Mouse (Mus musculus) forebrain, embryonic 14.5 days (tissue): ENCODE measurements around the gene Armc6. TPM values are rescaled to one million over a fixed set of nuclear protein-coding genes. Genes with fewer than 3 reads are reported as not detected.

Experiments used
- ATAC-seq: fragments of 200-750 bp; cut with Nextera tagmentation; 2 replicates; pipeline ENCODE4 v1.8.0; 2017; ENCODE audit warnings: mild to moderate bottlenecking, moderate library complexity
- DNase-seq: peaks from one replicate; pipeline ENCODE4 v3.0.0-alpha.2; 2015; ENCODE audit warnings: low spot score
- H3K27ac ChIP-seq: fragments of 300-500 bp; sonication (generic); 2 replicates; pipeline ENCODE4 v1.5.1; 2014; ENCODE audit warnings: low read depth, mild to moderate bottlenecking, control low read depth, low read length, moderate library complexity
- H3K27me3 ChIP-seq: fragments of 300-500 bp; sonication (generic); replicated peaks from 2 replicates; pipeline ENCODE4 v1.6.1; 2014; ENCODE audit warnings: low read length, control low read depth, mixed read lengths; ENCODE audit not compliant: control insufficient read depth, insufficient read depth
- H3K36me3 ChIP-seq: fragments of 300-500 bp; sonication (generic); 2 replicates; pipeline ENCODE4 v1.6.1; 2014; ENCODE audit warnings: low read length, control low read depth; ENCODE audit not compliant: control insufficient read depth, insufficient read depth
- H3K4me1 ChIP-seq: fragments of 300-500 bp; sonication (generic); 2 replicates; pipeline ENCODE4 v1.6.1; 2014; ENCODE audit warnings: antibody characterized with exemption, low read length, control low read depth; ENCODE audit not compliant: control insufficient read depth, insufficient read depth
- H3K4me2 ChIP-seq: fragments of 300-500 bp; sonication (generic); 2 replicates; pipeline ENCODE4 v1.6.1; 2014; ENCODE audit warnings: mild to moderate bottlenecking, control low read depth, low read length
- H3K4me3 ChIP-seq: fragments of 300-500 bp; sonication (generic); 2 replicates; pipeline ENCODE4 v1.5.1; 2014; ENCODE audit warnings: low read depth, low read length, control low read depth
- H3K9ac ChIP-seq: fragments of 300-500 bp; sonication (generic); 2 replicates; pipeline ENCODE4 v1.6.1; 2014; ENCODE audit warnings: mild to moderate bottlenecking, low read length, control low read depth, moderate library complexity
- H3K9me3 ChIP-seq: fragments of 300-500 bp; sonication (generic); replicated peaks from 2 replicates; pipeline ENCODE4 v1.6.1; 2016; ENCODE audit warnings: low read length, control low read depth, mixed read lengths; ENCODE audit not compliant: control insufficient read depth
- WGBS: fragments of 180-500 bp; shearing (Covaris S2); extraction: QIAGEN DNeasy Blood & Tissue Kit; methylation state at CpG from one replicate; pipeline ENCODE4 v1.1.7; 2014; 5-methylcytosine and 5-hydroxymethylcytosine counted together
- polyA plus RNA-seq: library from polyadenylated mRNA; unstranded; fragments of >200 nt; fragmentation: Nextera tagmentation; extraction: Ambion mirVana; gene quantifications from 2 replicates; pipeline ENCODE4 v1.2.1, GENCODE M21; 2014

Armc6 gene
- polyA plus RNA-seq, 1 experiment from 2014 or later = 79.2 TPM

- H3K4me3 ChIP-seq = no peak overlapping the region
- no peak overlapping the region for H3K9ac ChIP-seq
- no peaks in the 10 kb centered on the region for H3K9me3 ChIP-seq
- H3K36me3 ChIP-seq = peaks cover 40% of the 10 kb centered on the region
- no peaks in the 10 kb centered on the region for H3K4me1 ChIP-seq
- DNase-seq = no peak
- no peak overlapping the region for H3K27ac ChIP-seq
- no peaks in the 10 kb centered on the region for H3K27me3 ChIP-seq
- 100% methylated on average over 4 of the region's 4 CpGs for WGBS
- no peak for ATAC-seq
- H3K4me2 ChIP-seq = no peak overlapping the region
Observed at GRCm38 (mm10) chr8:70179082-70179481, 55.2 kb downstream of the Armc6 start.

- H3K27me3 ChIP-seq = no peaks in the 10 kb centered on the region
- peaks cover 40% of the 10 kb centered on the region for H3K36me3 ChIP-seq
- no peak overlapping the region for H3K4me3 ChIP-seq
- H3K9me3 ChIP-seq = no peaks in the 10 kb centered on the region
- ATAC-seq (no peak), DNase-seq (no peak)
- no peak overlapping the region for H3K9ac ChIP-seq
- H3K4me1 ChIP-seq = no peaks in the 10 kb centered on the region
- 90% methylated on average over 2 of the region's 2 CpGs for WGBS
- no peak overlapping the region for H3K4me2 ChIP-seq
- no peak overlapping the region for H3K27ac ChIP-seq
Observed at GRCm38 (mm10) chr8:70178231-70178630, 56.0 kb downstream of the Armc6 start.

GRCm38 (mm10) chr8:70174079-70174478 is 60.2 kb downstream of the Armc6 start:
- Histone ChIP-seq H3K4me2 (no peak overlapping the region), H3K27ac (no peak overlapping the region), H3K4me1 (peaks cover 7% of the 10 kb centered on the region; the same call in 1 of the 2 replicates), H3K36me3 (peaks cover 15% of the 10 kb centered on the region), H3K9ac (peak overlapping the region; percentile 21; the same call in 1 of the 2 replicates), H3K4me3 (no peak overlapping the region), H3K27me3 (no peaks in the 10 kb centered on the region), H3K9me3 (no peaks in the 10 kb centered on the region)
- ATAC-seq (no peak), DNase-seq (no peak)
- WGBS = 91% methylated on average over 7 of the region's 7 CpGs

GRCm38 (mm10) chr8:70173320-70173719 is 60.9 kb downstream of the Armc6 start:
- H3K4me1 ChIP-seq = peaks cover 7% of the 10 kb centered on the region; the same call in 1 of the 2 replicates
- no peak for DNase-seq
- ATAC-seq = no peak
- H3K4me2 ChIP-seq = peak overlapping the region; percentile 62
- H3K9me3 ChIP-seq = no peaks in the 10 kb centered on the region
- H3K27me3 ChIP-seq = no peaks in the 10 kb centered on the region
- peaks cover 15% of the 10 kb centered on the region for H3K36me3 ChIP-seq
- H3K9ac ChIP-seq = no peak overlapping the region; the same call in 1 of the 2 replicates
- 88% methylated on average over 5 of the region's 5 CpGs for WGBS
- no peak overlapping the region for H3K27ac ChIP-seq
- 0 out of 2 replicates have a peak overlapping the region, but pooled peaks have one; percentile 54 for H3K4me3 ChIP-seq

GRCm38 (mm10) chr8:70172043-70172681 is 62.1 kb downstream of the Armc6 start, which contains the start of gene Tmem161a:
Tmem161a (plus strand) TSS chr8:70172356.
- no peak within 1 kb of the TSS for H3K27ac ChIP-seq
- peak; percentile 98 for DNase-seq
- peaks cover 5% of the 10 kb centered on the region for H3K36me3 ChIP-seq
- peak within 1 kb of the TSS; percentile 69 for H3K9ac ChIP-seq
- peak; percentile 99 for ATAC-seq
- 3% methylated on average over 27 of the region's 27 CpGs for WGBS
- peaks cover 7% of the 10 kb centered on the region; the same call in 1 of the 2 replicates for H3K4me1 ChIP-seq
- H3K4me2 ChIP-seq = peak within 1 kb of the TSS; percentile 62
- no peaks in the 10 kb centered on the region for H3K9me3 ChIP-seq
- H3K27me3 ChIP-seq = no peaks in the 10 kb centered on the region
- peak within 1 kb of the TSS; percentile 54 for H3K4me3 ChIP-seq

GRCm38 (mm10) chr8:70171240-70171639 is 63.0 kb downstream of the Armc6 start:
- Histone ChIP-seq H3K4me3 (no peak overlapping the region), H3K36me3 (no peaks in the 10 kb centered on the region), H3K9ac (no peak overlapping the region), H3K9me3 (no peaks in the 10 kb centered on the region), H3K4me1 (peaks cover 7% of the 10 kb centered on the region; the same call in 1 of the 2 replicates), H3K4me2 (peak overlapping the region; percentile 62; the same call in 1 of the 2 replicates), H3K27ac (no peak overlapping the region), H3K27me3 (no peaks in the 10 kb centered on the region)
- no peak for DNase-seq
- 88% methylated on average over 7 of the region's 7 CpGs for WGBS
- ATAC-seq = no peak

- H3K4me2 ChIP-seq = no peak overlapping the region
- H3K9ac ChIP-seq = no peak overlapping the region
- DNase-seq (no peak), ATAC-seq (no peak)
- no peaks in the 10 kb centered on the region for H3K27me3 ChIP-seq
- H3K9me3 ChIP-seq = no peaks in the 10 kb centered on the region
- 82% methylated on average over 3 of the region's 3 CpGs for WGBS
- no peak overlapping the region for H3K4me3 ChIP-seq
- H3K27ac ChIP-seq = no peak overlapping the region
- H3K36me3 ChIP-seq = no peaks in the 10 kb centered on the region
- peaks cover 7% of the 10 kb centered on the region; the same call in 1 of the 2 replicates for H3K4me1 ChIP-seq
Observed at GRCm38 (mm10) chr8:70170748-70171147, 63.5 kb downstream of the Armc6 start.

Other genes with a start within 250 kb of the Armc6 start
- gene Gatad2a, start 238.1 kb downstream of the Armc6 start, polyA plus RNA-seq = 28.8 and 30.5 TPM in 2 replicates
- gene Mau2, start 191.7 kb downstream of the Armc6 start, polyA plus RNA-seq = 67.4 and 78.1 TPM in 2 replicates
- 43.5 and 45.5 TPM in 2 replicates for gene Sugp1, start 191.7 kb downstream of the Armc6 start, polyA plus RNA-seq
- gene Tm6sf2, start 161.5 kb downstream of the Armc6 start, polyA plus RNA-seq = 0.11 and 0.73 TPM in 2 replicates
- 0.19 and 0.28 TPM in 2 replicates for gene Hapln4, start 151.0 kb downstream of the Armc6 start, polyA plus RNA-seq
- gene Ncan, start 113.6 kb downstream of the Armc6 start, polyA plus RNA-seq = 75.4 and 94.1 TPM in 2 replicates
- gene Nr2c2ap, start 103.1 kb downstream of the Armc6 start, polyA plus RNA-seq = 41.4 and 46.0 TPM in 2 replicates
- 8.7 and 9.2 TPM in 2 replicates for gene Rfxank, start 95.3 kb downstream of the Armc6 start, polyA plus RNA-seq
- 66.2 and 76.7 TPM in 2 replicates for gene Borcs8, start 95.0 kb downstream of the Armc6 start, polyA plus RNA-seq
- gene Mef2b, start 94.8 kb downstream of the Armc6 start, polyA plus RNA-seq = 0.30 and 0.77 TPM in 2 replicates
- 36.7 and 40.8 TPM in 2 replicates for gene Tmem161a, start 62.1 kb downstream of the Armc6 start, polyA plus RNA-seq
- 2.3 and 3.3 TPM in 2 replicates for gene Slc25a42, start 22.2 kb downstream of the Armc6 start, polyA plus RNA-seq
- 55.6 and 71.5 TPM in 2 replicates for gene Sugp2, start 240 bp downstream of the Armc6 start, polyA plus RNA-seq
- 31.5 and 42.8 TPM in 2 replicates for gene Homer3, start 48.4 kb upstream of the Armc6 start, polyA plus RNA-seq
- 51.5 and 52.3 TPM in 2 replicates for gene Ddx49, start 68.0 kb upstream of the Armc6 start, polyA plus RNA-seq
- 305 and 332 TPM in 2 replicates for gene Cope, start 68.1 kb upstream of the Armc6 start, polyA plus RNA-seq
- gene Cers1, start 81.3 kb upstream of the Armc6 start, polyA plus RNA-seq = 20.8 and 27.6 TPM in 2 replicates
- 2.1 and 4.2 TPM in 2 replicates for gene Gdf1, start 95.4 kb upstream of the Armc6 start, polyA plus RNA-seq
- gene Upf1, start 118.8 kb upstream of the Armc6 start, polyA plus RNA-seq = 11.8 and 14.0 TPM in 2 replicates
- gene Comp, start 139.1 kb upstream of the Armc6 start, polyA plus RNA-seq = 0.48 TPM in 1 of 2 replicates, not detected in the other
- 23.9 and 30.7 TPM in 2 replicates for gene Crtc1, start 205.1 kb upstream of the Armc6 start, polyA plus RNA-seq
- gene Klhl26, start 242.5 kb upstream of the Armc6 start, polyA plus RNA-seq = 19.3 and 19.6 TPM in 2 replicates